Mouse (Mus musculus) megakaryocyte, embryonic 14.5 days (primary cell): ENCODE measurements around the gene Saal1.

Experiments
- FLI1 ChIP-seq: IDR thresholded peaks from 2 replicates; pipeline ENCODE4 v1.6.1; 2012; ENCODE audit warnings: low read length, inconsistent platforms, mixed read lengths
- GATA1 ChIP-seq: IDR thresholded peaks from 3 replicates; pipeline ENCODE4 v1.6.1; 2012; ENCODE audit warnings: mixed read lengths, low read length, inconsistent platforms, borderline replicate concordance

GRCm38 (mm10) chr7:46724396-46724795 lies 13.9 kb upstream of the Saal1 start:
- TF ChIP-seq FLI1 = no peak
- no peak for TF ChIP-seq GATA1
